Mouse (Mus musculus) embryo, embryonic 11.5 days (tissue): Measurements from ENCODE around the gene Stkld1.

Experiments used
- DNase-seq: peaks from one replicate; pipeline ENCODE4 v3.0.0-alpha.2; 2012; ENCODE audit warnings: low read depth, low spot score

Stkld1 gene

DNA sequence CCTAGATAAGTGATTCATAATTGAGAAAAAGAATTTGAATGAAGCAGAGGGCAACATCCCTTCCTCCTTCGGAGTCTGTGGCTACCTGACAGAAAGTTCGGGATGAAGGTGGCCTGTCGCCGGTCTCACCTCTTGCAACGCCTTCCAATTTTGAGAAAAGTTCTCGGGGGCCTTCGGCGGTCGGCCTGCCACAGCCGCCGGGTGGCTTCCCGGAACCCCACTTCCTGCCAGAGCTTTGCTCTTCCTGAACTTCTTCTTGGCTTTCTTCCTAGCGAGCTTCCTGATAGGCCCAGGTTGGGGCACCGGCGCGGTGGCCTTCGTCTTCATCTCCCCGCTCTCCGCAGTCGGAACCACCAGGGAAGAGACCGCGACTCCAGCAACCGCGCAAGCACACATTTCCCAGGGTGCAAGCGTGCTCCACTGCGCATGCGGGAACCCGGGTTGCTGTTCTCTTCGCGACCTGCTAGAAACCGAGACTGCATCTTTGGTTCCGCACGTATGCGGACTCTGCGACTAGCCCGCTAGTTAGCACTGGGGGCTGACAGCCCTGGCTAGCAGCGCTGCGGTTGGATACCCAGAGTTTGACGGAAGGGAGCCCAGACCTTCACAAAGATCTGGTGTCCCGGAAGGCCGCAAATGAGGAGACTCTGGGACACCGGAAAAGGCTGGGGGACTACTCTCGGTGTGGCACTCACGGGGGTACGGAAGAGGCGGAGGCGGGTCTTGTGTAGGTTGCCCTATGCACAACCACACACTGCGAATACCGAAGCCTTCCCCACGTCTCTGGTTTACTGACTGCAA is 30.3 kb downstream of the Stkld1 start, which contains the start of gene Rexo4:
Gene Rexo4 (minus strand): TSS at position 464 of the 801 bp plus-strand sequence.
- peak; percentile 91 for DNase-seq

DNA sequence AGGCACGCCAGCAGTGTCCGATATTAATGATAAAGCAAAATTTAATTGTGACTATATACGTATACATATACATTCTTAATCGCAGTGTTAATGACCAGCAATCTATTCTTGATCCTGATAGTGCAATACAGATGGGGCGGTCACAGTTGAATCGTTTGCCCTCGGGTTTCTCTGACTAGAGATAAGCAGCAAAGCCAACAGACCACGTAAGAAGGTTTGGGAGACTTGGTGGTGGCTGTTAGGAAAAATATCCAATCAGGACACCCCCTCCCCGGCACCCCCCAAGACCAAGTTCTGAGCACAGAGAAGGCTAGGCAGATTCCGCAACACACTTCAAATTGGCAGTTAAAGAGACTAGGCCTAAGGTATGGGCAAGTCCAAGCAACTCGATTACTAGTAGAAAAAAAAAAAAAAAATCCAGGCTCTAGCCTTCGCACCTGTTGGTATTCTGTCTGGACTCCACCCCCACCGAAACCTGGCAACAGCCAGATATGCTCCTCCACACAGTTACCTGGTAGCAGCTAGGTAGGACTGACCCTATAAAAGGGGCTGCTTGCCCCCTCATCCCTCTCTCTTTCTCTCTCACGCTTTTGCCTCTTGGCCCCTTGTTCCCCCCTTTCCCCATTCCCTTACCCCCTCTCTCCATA is 31.0 kb downstream of the Stkld1 start:
- DNase-seq = no peak

DNA sequence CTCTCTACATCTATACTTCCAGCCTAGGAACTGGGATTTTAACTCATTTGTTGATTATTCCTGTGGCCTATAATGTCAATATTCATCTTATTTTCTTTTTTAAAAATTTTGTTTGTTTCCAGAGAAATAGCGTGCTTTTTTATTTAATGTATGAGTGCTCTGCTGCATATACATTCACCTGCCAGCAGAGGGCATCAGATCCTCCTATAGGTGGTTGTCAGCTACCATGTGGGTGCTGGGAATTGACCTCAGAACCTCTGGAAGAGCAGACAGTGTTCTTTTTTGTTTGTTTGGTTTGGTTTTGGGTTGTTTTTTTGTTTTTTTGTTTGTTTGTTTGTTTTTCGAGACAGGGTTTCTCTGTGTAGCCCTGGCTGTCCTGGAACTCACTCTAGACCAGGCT is 33.4 kb downstream of the Stkld1 start:
- no peak for DNase-seq

DNA sequence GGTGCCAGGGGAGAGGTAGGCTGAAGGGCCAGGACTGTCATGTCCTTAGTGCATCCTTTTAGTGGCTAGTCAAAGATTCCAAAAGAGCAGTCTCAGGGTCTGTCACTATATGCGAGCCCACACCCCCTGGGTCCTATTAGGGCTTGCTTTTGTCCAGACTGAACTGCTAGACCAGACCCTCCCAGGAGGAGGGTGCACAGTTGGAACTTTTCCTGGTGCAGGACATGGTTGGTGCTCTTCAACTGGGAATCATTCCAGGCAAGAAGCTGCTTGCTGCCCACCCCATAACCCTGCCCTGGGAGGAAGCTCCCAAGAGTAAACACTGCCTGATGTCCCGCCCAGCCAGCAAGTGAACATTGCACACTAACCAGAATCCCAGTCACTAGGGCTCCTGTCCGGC is 39.3 kb downstream of the Stkld1 start, which contains the start of gene Adamts13:
Gene Adamts13 (plus strand): TSS at position 301 of the 400 bp plus-strand sequence.
- no peak for DNase-seq

DNA sequence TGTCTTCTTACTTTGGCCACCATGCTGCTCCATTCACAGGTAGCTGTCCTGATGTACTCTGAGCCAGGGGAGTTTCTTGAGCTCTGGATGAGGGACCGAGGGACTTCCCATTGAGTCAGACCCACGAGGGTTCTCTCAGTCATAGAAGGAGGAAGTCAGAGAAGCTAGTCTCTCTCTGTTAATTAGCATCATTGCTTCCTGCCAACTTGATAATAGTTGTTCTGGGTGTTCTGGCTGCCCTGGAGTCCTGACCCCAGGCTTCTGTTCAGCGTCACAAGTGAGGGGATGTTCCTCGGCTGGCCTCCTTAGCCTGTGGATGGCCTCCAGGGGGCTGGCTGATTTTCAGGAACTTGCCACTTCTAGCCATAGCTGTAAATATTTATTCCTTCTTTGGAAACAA is 40.1 kb downstream of the Stkld1 start:
- DNase-seq = no peak

DNA sequence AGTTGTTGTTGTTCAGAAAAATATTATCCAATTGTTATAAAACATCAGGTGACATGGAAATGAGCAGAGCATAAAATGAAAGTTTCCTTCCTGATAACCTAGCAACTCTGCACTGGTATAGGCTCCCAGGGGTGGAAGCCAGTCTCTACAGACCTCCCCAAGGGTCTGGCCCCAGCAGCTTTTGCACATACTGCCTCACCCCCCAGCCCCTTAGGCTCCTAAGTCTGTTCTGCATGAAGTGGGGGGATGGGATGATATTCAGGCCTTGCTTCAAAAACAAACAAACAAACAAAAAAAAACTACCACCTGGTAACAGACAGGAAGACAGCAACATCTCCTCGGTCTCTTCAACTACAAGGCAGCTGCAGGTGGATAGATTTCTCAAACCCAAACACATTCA is 46.5 kb downstream of the Stkld1 start:
- DNase-seq = no peak

DNA sequence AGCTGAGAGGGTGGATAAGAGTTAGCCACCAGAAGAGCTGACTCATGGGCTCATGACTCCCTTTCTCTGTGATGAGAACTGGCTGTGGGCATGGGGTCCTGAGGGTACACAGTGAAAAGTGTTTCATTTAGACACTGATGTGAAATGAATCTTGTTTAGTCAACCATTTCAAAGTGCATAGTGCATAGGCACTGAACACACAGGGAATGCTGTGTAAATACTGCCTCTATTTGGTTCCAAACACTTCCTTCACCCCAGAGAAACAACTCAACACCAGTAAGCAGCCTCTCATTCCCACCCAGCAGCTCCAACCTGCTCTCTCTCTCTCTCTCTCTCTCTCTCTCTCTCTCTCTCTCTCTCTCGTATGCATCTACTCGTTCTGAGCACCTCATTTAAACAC is 50.3 kb downstream of the Stkld1 start:
- no peak for DNase-seq

DNA sequence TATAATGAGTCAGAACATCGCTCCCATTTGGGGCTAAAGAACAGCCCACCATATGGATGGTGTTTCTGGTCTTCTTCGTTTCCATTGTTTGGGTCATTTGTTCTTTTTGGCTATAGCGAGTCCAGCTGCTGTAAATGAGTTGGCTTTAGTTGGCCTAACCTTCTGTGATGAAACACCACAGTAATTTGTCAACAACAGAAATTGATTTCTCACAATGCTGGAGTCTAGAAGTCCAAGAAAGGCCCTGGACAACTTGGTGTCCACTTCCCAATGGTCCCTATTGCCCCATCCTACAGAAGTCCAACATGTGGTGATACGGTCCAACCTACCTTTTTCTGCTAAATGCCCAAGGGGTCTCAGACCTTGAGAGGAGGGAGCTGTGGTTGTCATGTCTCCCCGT is 50.8 kb downstream of the Stkld1 start:
- DNase-seq = no peak

DNA sequence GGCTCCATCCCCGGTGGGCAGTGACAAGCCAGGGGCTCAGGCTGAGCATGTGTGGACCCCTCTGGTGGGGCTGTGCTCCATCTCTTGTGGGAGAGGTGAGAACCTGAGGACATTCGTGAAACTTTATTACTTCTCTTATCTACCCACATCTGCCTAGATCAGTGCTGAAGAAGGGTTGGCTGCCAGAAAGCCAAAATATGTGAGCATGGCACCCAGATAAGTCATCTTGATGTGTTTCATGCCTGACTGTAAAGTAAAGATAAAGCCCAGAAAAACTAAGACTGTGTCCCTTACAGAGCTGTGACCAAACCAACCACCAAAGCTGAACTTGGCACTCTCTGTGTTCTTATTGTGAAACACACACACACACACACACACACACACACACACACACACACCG is 60.1 kb downstream of the Stkld1 start:
- no peak for DNase-seq

DNA sequence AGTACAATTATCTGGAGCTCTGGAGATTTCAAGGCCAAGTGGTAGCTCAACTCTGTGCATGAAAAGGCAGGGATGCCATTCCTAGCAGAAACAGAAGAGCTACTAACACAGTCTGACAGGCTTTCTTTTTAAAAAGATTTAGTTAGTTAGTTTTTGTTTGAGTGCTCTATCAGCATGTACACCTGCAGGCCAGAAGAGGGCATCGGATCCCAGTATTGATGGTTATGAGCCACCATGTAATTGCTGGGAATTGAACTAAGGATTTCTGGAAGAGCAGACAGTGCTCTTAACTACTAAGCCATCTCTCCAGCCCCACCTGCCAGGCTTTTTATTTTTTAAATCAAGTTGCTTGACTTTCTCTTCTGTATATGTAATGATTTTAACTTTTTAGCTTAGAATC is 63.7 kb downstream of the Stkld1 start:
- no peak for DNase-seq

DNA sequence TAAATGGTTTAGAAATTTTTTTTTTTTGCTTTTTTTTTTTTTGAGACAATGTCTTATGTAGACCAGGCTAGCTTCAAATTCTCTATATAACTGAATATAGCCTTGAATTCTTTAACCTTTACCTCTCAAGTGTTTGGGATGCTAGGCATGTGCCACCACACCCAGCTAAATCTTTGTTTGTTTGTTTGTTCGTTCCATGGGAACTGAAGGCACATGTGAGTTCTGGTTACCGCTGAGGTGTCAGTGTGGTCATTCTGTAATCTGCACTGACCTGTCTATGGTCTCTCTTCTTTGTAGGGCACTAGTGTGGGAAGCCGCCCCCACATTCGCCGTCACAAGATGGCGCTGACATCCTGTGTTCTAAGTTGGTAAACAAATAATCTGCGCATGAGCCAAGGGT is 64.1 kb downstream of the Stkld1 start:
- no peak for DNase-seq
